Mouse (Mus musculus): ENCODE measurements around the gene Dmrtb1. TPM values are rescaled to one million over a fixed set of nuclear protein-coding genes. Genes with fewer than 3 reads are reported as not detected.

Gene Dmrtb1
- total RNA-seq, 2 experiments from 2014 or later: 0.41 to 1.1 TPM

DNA sequence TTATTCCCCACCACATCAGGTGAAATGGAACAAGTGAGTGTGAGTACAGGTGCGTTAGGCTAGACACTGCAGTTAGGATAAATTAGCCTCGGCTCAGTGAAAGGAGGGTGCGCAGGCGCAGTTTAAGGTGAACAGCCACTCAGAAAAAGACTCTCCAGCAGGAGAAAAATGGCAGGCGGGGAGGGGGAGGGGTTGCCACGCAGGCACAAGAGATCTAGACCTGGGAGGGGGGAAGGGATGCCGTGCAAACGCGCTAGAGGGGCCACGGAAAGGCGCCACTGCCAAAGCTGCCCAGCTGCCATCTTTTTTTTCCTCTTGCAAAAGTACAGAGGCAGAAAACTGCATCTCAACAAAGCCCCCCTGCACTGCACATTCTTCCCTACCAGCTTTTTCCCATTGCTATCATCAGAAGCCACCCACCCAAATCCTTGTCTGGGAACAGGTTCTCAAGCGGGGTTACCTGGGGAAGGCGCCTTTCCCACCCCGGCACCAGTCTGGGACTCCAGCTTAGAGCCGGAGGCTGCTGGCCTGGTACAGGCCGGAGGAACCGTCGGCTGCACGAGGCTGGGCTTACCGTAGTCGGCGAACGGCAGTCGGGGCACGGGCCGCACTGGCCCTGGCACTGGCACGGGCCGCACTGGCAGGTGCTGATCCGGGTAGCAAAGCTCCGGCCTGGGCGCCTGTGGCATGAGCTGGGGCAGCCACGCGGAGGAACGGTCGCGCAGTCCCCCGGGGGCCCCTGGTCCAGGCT is 849 bp downstream of the Dmrtb1 start:
- no peak for DNase-seq (ENCODE audit: low spot score in 2 of 2)
- intact Hi-C loops (cut with DNase I): no loop called here

DNA sequence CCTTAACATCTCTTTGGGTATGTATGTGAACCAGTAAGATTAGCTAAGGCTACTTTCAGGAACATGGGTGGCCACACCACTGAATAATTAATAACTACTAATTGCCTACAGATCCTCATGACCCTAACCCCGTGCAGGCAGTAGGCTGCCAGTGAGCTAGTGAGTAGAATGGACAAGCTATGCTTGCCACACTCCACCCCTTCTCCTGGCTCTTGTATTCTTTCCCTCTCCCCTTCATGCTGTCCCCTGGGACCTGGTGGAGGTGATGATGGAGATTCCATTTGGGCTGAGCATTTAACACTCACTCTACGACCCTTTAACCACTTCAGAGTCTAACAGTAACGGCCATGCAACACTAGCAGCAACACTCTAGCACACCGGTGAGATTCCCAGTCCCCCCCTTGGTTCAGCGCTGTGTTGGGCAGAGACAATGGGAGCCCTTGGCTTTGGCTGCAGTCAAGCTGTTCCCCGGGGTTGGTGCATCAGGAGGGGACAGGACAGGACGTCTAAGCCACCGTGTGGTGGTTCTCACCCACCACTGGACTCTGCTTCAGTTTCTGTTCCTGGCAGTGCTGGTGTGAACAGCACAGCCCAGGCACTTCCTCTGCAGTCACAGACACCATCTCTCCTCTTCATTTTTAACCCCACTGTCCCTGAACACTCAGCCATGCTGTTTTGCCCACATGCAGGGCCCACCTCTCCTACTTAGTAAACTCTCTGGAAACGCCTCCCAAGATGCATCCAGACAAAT is 2.8 kb downstream of the Dmrtb1 start:
- DNase-seq (ENCODE audit: low spot score in 2 of 2): no peak
- intact Hi-C loops (cut with DNase I): no loop called here

DNA sequence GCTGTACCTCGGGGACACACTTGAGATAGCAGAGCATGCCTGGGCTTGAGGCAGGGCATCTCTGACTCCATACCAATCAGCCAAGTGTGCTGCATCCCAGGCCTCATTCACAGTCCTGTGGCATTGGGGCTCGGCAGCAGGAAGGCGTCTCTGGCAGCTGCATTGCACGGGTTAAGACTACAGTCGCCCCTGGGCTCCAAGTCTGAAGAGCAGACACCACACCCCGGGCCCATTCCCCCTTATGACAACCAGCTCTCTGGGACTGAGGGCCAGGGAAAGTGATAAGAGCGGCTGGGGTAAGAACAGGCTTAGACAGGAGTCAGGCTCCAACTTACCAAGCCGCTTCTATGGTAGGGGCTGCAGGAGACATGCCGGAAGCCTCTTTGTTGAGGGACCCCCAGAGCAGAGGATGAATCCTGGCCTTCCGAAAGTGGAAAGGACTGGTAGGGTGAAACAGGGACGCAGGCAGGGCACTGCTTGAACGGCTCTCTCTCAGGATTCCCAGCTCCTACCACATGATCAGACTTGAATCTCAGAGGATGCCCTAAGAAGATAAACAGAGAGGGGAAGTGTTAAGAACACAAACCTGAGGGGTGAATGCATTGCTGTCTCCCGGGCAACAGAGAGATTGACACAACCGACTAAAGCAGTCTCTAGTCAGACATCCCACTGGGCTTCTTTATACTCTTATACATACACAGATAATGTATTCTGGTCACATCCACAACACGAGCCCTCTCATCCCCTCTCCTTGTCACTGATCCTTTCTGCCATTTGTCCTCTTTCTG is 3.5 kb downstream of the Dmrtb1 start:
- intact Hi-C loops (cut with DNase I): no loop called here
- DNase-seq (ENCODE audit: low spot score in 2 of 2): no peak

DNA sequence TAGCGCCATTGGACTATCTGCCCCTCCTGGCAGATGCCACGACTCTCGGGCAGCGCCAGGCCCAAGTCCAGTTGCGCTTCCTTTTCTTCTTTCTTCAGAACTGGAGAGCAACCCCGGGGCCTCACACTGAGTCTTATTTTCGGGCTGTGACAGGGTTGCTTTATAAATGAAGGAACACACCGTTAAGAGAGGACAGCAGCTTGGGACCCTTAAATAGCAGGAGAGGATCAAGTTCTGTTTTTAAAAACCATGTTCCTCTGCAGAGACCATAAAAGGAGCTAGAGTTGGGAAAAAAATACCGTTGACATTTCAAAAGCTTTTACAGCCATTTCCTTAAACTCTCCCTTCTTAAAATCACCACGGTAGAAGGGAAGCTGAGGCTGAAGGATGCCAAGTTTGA is 8.4 kb downstream of the Dmrtb1 start:
- DNase-seq (ENCODE audit: low spot score in 2 of 2): peak in 1 of 2 experiments; percentile 20
- intact Hi-C loops (cut with DNase I): no loop called here

DNA sequence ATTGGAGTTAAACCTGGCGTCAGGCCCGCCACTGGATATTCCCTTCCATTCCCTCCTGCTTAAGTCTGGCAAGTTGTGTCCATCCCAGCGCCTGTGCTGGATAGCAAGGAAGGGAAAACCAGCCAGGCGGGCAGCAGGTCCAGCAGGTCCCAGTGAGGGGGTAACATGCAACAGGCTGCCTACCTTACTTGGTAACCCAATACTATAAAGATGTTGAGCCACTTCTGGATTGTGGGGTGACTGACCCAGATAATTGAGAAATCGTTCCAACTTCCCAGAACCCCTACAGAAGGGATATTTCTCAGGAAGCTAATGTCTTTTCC is 9.7 kb downstream of the Dmrtb1 start:
- no peak for DNase-seq (ENCODE audit: low spot score in 2 of 2)

DNA sequence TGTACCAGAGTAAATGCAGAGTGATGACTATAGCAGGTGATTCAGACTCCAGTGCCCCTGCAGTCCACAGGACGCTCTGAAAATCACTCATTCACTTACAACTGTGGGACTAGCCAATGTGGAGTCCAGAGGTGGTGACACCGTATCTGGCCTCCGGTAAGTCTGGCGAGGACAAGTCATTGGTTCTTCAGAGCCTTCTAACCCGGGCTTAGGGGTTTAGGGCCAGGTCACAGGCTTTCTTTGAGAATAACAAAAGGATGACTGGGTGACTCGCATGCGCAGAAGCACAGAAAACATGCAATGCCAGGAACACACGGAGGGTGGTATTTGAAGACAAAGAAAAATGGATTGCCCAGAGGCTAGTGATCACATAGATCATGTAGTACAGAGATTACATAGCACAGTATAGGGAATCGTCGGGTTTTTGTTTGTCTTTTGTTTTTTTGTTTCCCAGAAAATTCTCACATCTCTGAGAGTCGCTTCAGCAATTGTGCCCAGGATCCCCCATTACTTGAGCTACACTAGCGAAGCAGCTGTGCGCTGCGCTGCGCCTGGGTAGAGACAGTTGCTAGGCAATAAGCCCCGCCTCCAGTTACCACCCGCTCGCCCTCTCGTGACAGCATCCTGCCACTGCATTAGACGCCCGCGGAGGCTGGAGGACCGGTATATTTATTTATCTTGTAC is 10.2 kb downstream of the Dmrtb1 start:
- DNase-seq (ENCODE audit: low spot score in 2 of 2): peak; percentile 82
- intact Hi-C loops (cut with DNase I): no loop called here

More for the DNA sequence above, 9.7 kb downstream of the Dmrtb1 start:
- intact Hi-C loops (cut with DNase I): no loop called here

DNA sequence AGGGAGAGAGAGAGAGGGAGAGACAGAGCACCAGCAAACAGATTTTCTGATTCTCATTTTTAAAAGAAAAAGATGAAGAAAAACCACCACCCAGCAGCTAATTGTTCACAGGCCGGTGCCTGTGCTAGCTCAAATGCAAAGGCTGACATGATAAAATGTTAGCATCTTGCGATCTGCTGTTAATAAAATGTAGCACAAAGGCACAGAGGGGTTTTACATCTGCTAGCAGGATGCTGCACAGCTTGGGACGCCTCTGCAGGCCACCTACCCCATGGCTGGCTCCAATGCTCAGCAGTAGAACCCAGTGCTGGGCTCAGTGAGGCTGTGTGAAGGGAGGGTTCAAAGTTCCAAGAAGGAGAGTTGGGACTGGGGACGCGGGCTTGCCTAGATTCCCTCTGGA is 13.3 kb downstream of the Dmrtb1 start:
- intact Hi-C loops (cut with DNase I): no loop called here
- DNase-seq (ENCODE audit: low spot score in 2 of 2): no peak

DNA sequence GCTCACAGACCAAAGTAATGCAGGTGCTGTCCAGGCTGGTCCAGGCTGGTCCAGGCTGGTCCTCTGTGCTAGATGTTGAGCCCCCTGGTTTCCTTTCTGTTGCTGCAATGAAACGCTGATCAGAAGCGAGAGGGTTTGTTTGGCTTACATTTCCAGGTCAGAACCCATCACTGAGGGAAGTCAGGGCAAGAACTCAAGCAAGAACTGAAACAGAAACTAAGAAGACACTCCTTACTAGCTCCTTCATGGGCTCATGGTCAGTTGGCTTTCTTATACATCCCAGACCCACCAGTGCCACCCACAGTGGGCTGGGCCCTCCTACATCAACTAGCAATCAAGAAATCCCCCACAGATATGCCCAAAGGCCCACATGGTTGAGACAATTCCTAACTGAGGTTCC is 15.5 kb downstream of the Dmrtb1 start:
- intact Hi-C loops (cut with DNase I): no loop called here
- DNase-seq (ENCODE audit: low spot score in 2 of 2): no peak

DNA sequence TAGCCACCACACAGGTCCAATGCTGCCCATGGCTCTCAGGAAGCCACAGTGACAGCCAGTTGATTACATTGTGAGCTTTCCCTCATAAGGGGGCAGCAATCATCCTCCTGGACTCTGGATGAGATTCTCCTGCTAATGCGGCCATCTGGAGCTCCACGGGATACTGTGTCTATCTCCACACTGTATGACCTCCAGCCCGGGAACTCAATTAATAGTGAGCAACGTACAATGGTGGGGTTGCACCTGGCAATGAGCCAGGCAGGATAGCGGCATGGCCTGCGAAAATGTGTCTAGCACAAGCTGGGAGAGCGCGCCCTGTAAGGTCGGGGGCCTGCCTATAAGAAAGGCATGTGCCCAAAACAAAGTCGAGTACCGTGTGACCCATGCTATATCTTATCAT is 23.4 kb downstream of the Dmrtb1 start:
- no peak for DNase-seq (ENCODE audit: low spot score in 2 of 2)
- intact Hi-C loops (cut with DNase I): no loop called here

DNA sequence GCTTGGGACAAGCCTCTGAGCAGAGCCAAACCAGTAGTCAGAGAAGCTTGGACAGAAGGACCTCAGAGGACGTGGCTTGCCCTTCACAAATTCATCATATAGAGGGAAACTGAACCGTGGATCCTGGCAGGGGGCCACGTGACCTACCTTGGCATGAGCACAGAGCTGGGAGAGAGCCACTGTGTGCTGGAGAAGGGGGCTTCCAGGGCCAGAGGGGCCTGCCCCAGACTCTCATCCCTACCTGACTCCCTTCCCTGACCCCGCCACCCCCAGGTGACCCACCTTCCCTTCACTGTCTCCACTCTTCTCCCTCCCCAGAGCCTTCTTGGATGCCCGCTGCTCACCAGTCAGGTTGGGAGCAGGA is 30.8 kb downstream of the Dmrtb1 start:
- DNase-seq (ENCODE audit: low spot score in 2 of 2): no peak
- intact Hi-C loops (cut with DNase I): loop anchor here (5.0 kb wide), 2 partner anchors 231 to 281 kb away; no protein-coding TSS in a partner anchor

DNA sequence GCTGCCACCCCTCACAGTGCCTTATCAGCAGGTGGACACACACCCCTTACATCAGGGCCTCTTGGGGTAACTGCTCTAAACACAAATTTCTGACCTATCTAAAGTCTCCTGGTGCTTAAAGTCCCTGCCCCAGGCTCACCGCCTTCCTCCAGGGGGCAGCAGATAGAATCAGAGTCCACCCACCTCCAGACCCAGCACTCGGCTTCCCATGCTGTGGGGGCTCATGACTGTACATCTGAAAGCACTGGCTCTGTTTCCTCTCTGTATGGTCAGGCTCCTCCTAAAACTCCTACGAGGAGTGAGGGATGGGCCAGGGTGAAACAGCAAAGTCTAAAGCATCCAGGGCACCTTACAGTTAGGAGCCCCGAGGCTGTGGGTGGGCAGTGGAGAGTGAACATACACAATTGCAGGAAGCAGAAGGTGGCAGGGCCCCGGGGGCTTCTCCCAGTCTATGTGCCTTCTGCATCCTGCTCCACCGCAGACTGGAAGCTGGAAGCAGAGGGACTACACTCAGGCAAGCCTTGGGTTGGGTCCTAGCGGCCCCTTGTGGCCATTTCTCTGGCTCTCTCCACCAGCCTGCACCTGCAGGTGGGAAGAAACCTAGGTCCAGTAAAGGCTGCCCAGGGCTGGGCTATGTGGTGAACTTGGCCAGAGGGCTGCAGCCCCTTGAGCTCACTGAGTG is 31.3 kb downstream of the Dmrtb1 start:
- peak; percentile 79 to 81 for DNase-seq (ENCODE audit: low spot score in 2 of 2)
- intact Hi-C loops (cut with DNase I): loop anchor here (5.0 kb wide), 2 partner anchors 230 to 280 kb away; no protein-coding TSS in a partner anchor

DNA sequence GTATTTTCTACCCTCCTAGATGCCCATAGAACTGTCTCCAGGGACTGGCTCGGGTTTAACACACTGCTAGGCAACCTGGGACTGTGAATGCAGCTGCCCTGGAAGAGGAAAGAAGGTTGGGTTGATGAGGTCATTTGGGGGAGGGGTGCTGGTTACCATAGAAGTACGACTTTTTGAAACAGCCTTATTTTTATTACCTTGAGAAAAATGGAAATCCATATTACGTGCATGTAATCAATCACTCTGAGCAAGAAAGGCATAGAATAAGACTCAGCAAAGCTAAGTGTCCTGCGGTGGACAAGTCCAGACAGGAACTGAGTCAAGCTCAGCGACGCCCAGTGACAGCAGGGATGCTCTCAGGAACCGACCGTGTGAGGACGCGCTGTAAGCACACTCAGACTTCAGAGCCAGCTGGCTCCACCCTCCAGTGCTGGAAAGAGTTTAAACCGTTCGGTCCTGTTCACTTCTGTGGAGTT is 33.0 kb downstream of the Dmrtb1 start:
- intact Hi-C loops (cut with DNase I): loop anchor here (5.0 kb wide), 2 partner anchors 229 to 279 kb away; no protein-coding TSS in a partner anchor

DNA sequence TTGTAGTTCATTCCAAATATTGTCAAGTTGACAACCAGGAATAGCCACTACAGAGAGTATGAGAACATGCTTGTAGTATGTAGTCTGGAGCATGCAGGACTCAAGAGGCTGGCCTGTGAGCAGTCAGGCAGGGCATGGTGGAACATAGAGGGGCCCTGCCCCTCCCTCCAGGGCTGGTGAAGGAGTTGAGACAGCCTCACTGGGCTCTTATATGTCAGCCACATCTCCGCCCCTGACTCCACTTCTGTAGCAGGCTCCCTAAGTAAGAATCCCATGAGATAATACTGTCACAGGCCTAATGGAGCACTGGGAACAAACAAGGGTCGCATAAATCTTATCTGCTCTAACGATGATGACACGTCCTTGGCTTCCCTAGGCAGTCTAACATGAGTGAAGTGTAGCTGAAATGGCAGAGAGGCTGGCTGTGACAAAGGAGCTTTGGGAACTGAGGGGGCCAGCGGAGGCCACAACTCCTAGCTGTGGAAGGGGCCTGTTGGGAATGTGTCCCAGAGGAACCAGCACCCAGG is 35.0 kb downstream of the Dmrtb1 start:
- intact Hi-C loops (cut with DNase I): no loop called here
- DNase-seq (ENCODE audit: low spot score in 2 of 2): no peak

More for the DNA sequence above, 33.0 kb downstream of the Dmrtb1 start:
- no peak for DNase-seq (ENCODE audit: low spot score in 2 of 2)

DNA sequence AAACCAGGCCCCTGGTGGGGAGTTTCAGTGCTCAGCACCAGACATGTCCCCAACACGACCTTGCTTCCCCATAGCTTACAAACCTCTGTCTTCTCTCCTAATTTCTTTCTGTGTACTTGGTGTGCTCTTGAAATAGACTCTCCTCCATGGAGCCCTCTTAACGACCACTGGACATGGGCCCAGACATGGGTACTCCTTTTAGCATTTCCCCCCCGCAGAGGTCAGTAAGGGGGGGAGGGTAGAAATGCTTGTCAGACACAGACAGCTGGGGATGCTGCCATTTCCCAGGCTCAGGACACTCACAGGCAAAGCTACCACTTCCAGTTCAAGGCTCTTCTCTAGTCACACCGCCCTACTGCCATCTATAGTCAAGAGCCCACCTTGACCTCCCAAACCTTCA is 42.4 kb downstream of the Dmrtb1 start:
- intact Hi-C loops (cut with DNase I): no loop called here
- no peak for DNase-seq (ENCODE audit: low spot score in 2 of 2)

DNA sequence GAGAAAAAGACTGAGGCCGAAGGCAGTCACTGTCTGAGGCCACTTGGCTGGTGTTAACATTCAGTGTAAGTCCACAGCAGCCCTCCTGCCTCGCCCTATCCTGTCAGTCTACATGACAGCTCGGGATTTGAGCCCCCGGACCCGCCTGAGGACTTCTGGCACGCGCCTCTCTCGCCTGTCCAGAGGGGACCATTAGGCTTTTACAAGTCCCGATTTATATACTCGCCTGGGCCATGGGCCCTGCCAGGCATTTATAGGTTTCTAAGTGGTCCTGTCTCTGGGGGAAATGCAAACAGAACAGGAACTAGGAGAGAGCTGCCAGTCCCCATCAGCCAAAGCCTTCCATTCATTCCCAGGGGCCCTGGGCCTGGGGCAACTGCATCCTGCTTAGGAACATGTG is 45.7 kb downstream of the Dmrtb1 start:
- intact Hi-C loops (cut with DNase I): loop anchor here (5.0 kb wide), 1 partner anchor 151 kb away; no protein-coding TSS in a partner anchor
- DNase-seq (ENCODE audit: low spot score in 2 of 2): no peak

DNA sequence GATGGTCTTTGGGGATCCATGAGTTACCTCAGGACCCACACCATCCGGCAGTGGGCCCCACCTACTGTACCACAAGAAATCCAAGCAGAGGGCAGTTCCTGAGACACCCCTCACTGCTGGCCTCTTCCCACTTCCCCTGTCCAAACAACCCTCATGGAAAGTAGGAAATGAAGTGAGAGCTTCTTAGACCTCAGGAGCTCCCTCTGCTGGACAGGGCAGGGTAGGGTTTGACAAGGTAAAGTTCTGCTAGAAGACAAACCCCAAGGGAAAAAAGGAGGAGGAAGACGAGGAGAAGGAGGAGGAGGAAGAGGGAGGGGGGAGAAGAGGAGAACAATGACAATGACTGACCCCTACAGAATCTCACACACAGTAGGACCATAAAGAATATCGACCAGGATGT is 46.4 kb downstream of the Dmrtb1 start:
- peak in 1 of 2 experiments; percentile 21 for DNase-seq (ENCODE audit: low spot score in 2 of 2)

DNA sequence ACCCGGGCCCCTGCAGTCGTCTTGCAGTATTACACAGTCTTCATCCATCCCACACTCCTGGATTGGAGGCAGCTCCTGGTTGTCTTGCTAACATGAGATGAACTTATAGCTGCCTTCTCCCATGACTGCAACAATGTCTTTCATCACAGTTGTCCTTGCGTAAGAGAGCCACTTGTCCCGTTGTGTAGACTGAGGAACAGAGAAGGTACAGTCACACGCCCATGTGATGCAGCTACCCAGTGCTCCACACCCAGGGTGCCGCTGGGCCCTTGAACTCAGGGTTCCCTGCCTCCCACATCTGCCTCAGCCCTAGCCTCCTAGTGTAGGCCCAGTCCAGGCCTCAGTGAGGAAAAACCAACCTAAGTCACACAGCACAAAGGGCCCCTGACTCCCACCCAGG is 47.9 kb downstream of the Dmrtb1 start:
- intact Hi-C loops (cut with DNase I): loop anchor here (5.0 kb wide), 1 partner anchor 149 kb away; no protein-coding TSS in a partner anchor
- DNase-seq (ENCODE audit: low spot score in 2 of 2): no peak

More for the DNA sequence above, 46.4 kb downstream of the Dmrtb1 start:
- intact Hi-C loops (cut with DNase I): loop anchor here (5.0 kb wide), 1 partner anchor 150 kb away; no protein-coding TSS in a partner anchor

DNA sequence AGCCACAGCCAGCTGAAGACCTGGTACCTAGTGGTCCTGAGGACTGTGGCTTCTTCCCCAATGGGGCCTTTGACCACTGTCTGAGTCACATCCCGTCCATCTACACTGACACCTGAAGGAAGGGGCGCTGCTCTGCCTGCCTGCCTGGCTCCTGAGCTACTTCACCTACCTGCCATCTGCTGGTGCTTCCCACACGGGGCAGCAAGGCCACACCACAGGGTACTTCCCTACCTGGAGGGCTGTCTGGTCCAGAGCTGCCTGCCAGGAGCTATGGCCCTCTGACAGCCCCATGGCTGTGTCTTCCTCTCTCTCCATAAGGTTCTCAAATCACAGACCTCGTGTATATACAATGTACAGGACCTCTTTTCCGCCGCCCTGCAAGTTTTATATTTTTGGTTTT is 49.4 kb downstream of the Dmrtb1 start:
- intact Hi-C loops (cut with DNase I): loop anchor here (5.0 kb wide), 1 partner anchor 147 kb away; no protein-coding TSS in a partner anchor
- DNase-seq (ENCODE audit: low spot score in 2 of 2): no peak

Measured in left cerebral cortex, postnatal 36 days (tissue).